Mouse (Mus musculus) forebrain, postnatal 0 days (tissue): ENCODE measurements around the gene Ttc21a. TPM values are rescaled to one million over a fixed set of nuclear protein-coding genes. Genes with fewer than 3 reads are reported as not detected.
A peak's percentile ranks its signal among the peaks of the same experiment; 100 is the strongest.

ENCODE experiments used
- ATAC-seq: fragments of 200-750 bp; cut with Nextera tagmentation; 2 replicates; pipeline ENCODE4 v1.8.0; 2017; ENCODE audit warnings: mild to moderate bottlenecking, moderate library complexity
- DNase-seq: peaks from one replicate; pipeline ENCODE4 v3.0.0-alpha.2; 2015
- H3K27ac ChIP-seq: fragments of 300-500 bp; sonication (generic); 2 replicates; pipeline ENCODE4 v1.5.1; 2014; ENCODE audit warnings: low read depth, mild to moderate bottlenecking, antibody characterized with exemption, low read length, moderate library complexity, mixed read lengths
- H3K27me3 ChIP-seq: fragments of 300-500 bp; sonication (generic); 2 replicates; pipeline ENCODE4 v1.6.1; 2014; ENCODE audit warnings: mild to moderate bottlenecking, low read length, mixed read lengths; ENCODE audit not compliant: insufficient read depth
- H3K36me3 ChIP-seq: fragments of 300-500 bp; sonication (generic); 2 replicates; pipeline ENCODE4 v1.6.1; 2014; ENCODE audit warnings: mild to moderate bottlenecking, moderate library complexity; ENCODE audit not compliant: insufficient read depth
- H3K4me1 ChIP-seq: fragments of 300-500 bp; sonication (generic); 2 replicates; pipeline ENCODE4 v1.6.1; 2014; ENCODE audit warnings: antibody characterized with exemption; ENCODE audit not compliant: insufficient read depth
- H3K4me2 ChIP-seq: fragments of 300-500 bp; sonication (generic); 2 replicates; pipeline ENCODE4 v1.6.1; 2014; ENCODE audit warnings: low read depth, mild to moderate bottlenecking, moderate library complexity
- H3K4me3 ChIP-seq: fragments of 300-500 bp; sonication (generic); 2 replicates; pipeline ENCODE4 v1.5.1; 2014; ENCODE audit warnings: low read depth, low read length, mixed read lengths
- H3K9ac ChIP-seq: fragments of 300-500 bp; sonication (generic); 2 replicates; pipeline ENCODE4 v1.6.1; 2014; ENCODE audit warnings: mild to moderate bottlenecking
- H3K9me3 ChIP-seq: fragments of 300-500 bp; sonication (generic); 2 replicates; pipeline ENCODE4 v1.6.1; 2016; ENCODE audit warnings: low read length
- CTCF ChIP-seq: sonication (generic); IDR thresholded peaks from 2 replicates; pipeline ENCODE4 v1.5.1; 2016; ENCODE audit warnings: antibody characterized with exemption, control low read depth, low read depth
- WGBS: fragments of 180-500 bp; shearing (Covaris S2); extraction: QIAGEN DNeasy Blood & Tissue Kit; methylation state at CpG from one replicate; pipeline ENCODE4 v1.1.7; 2014; 5-methylcytosine and 5-hydroxymethylcytosine counted together
- polyA plus RNA-seq: library from polyadenylated mRNA; unstranded; fragments of >200 nt; fragmentation: Nextera tagmentation; extraction: Ambion mirVana; gene quantifications from 2 replicates; pipeline ENCODE4 v1.2.1, GENCODE M21; 2015
- total RNA-seq: library from RNA; depleted of rRNA; stranded (reverse); fragments of >200 nt; gene quantifications from 2 replicates; pipeline ENCODE4 v1.2.3, GENCODE M21; 2014

Gene Ttc21a
- total and polyA plus RNA-seq, 2 experiments from 2014 or later = 0.85 to 4.3 TPM

GRCm38 (mm10) chr9:119994207-119994606 lies 56.8 kb downstream of the Ttc21a start:
- H3K9me3 ChIP-seq = no peaks in the 10 kb centered on the region
- WGBS = 79% methylated on average over 7 of the region's 7 CpGs
- H3K9ac ChIP-seq = no peak overlapping the region
- no peaks in the 10 kb centered on the region for H3K36me3 ChIP-seq
- no peaks in the 10 kb centered on the region for H3K27me3 ChIP-seq
- H3K4me2 ChIP-seq = no peak overlapping the region
- H3K4me3 ChIP-seq = no peak overlapping the region
- H3K27ac ChIP-seq = no peak overlapping the region
- no peak for TF ChIP-seq CTCF
- ATAC-seq (no peak), DNase-seq (no peak)
- H3K4me1 ChIP-seq = no peaks in the 10 kb centered on the region

DNA sequence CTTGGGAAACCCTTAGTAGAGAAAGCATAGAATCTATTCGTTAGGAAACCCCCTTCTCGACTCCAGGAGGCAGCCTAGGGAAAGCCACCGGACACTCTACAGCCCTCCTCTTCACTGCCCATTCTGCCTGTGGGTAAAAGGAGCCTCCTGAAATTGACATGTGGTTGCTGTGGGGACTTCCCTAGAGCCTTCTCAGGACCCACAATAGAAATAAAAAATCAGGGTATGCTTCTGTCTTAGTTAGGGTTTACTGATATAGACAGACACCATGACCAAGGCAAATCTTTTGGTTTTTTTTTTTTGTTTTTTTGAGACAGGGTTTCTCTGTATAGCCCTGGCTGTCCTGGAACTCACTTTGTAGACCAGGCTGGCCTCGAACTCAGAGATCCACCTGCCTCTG lies 58.7 kb downstream of the Ttc21a start:
- 84% methylated on average over 4 of the region's 4 CpGs for WGBS
- no peak for ATAC-seq

DNA sequence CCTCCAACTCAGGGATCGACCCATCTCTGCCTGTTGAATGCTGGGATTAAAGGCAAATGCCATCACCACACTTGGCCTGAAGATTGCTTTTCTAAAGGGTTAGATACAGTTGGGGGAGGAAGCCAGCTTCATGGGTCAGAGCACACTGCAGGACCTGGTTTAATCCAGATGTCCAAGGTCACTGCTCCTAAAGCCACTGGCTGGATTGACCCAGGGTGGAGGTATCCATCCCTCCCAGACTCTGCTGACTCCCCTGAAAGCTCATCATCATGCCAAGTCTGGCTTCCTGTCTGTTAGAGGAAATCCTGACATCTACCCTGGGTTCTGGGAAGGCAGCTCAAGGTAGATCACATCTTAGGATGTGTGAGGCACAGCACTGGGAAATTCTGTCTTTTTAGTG lies 61.4 kb downstream of the Ttc21a start:
- H3K4me2 ChIP-seq = no peak overlapping the region
- no peaks in the 10 kb centered on the region for H3K27me3 ChIP-seq
- DNase-seq (no peak), ATAC-seq (no peak)
- H3K27ac ChIP-seq = no peak overlapping the region
- H3K9ac ChIP-seq = no peak overlapping the region
- H3K36me3 ChIP-seq = no peaks in the 10 kb centered on the region
- H3K4me1 ChIP-seq = no peaks in the 10 kb centered on the region
- no peak overlapping the region for H3K4me3 ChIP-seq
- 82% methylated on average over 1 of the region's 1 CpGs for WGBS
- TF ChIP-seq CTCF = no peak
- H3K9me3 ChIP-seq = no peaks in the 10 kb centered on the region

More for the DNA sequence above, 58.7 kb downstream of the Ttc21a start:
- Histone ChIP-seq H3K9ac (no peak overlapping the region), H3K27me3 (no peaks in the 10 kb centered on the region), H3K36me3 (no peaks in the 10 kb centered on the region), H3K4me2 (no peak overlapping the region), H3K27ac (no peak overlapping the region), H3K4me3 (no peak overlapping the region), H3K4me1 (no peaks in the 10 kb centered on the region), H3K9me3 (no peaks in the 10 kb centered on the region)
- TF ChIP-seq CTCF = no peak
- no peak for DNase-seq

DNA sequence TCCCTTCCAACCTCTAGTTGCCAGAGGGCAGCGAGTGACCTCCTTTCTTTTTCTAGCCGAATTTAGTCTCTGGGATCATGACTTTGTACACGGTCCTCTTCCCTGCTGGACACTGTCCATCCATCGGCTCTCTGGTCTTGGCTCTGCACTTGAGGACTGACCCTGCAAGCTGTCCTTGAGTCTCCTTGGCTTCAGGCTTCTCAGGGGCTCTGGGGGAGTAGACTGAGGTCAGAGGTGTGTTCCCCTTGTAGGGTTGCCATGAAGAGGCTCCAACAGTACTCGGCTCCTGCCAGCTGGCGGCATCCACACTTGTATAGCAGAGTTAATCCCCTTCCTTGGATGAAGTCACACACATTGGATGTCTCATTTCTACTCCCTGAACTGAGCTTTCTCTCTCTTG lies 62.2 kb downstream of the Ttc21a start:
- no peak for DNase-seq
- no peaks in the 10 kb centered on the region for H3K27me3 ChIP-seq
- 0 out of 2 replicates have a peak, but pooled peaks have one; percentile 20 for ATAC-seq
- no peak overlapping the region for H3K27ac ChIP-seq
- no peaks in the 10 kb centered on the region for H3K4me1 ChIP-seq
- no peaks in the 10 kb centered on the region for H3K36me3 ChIP-seq
- no peak overlapping the region for H3K9ac ChIP-seq
- H3K9me3 ChIP-seq = no peaks in the 10 kb centered on the region
- no peak overlapping the region for H3K4me3 ChIP-seq
- 72% methylated on average over 6 of the region's 6 CpGs for WGBS
- TF ChIP-seq CTCF = no peak
- no peak overlapping the region for H3K4me2 ChIP-seq

DNA sequence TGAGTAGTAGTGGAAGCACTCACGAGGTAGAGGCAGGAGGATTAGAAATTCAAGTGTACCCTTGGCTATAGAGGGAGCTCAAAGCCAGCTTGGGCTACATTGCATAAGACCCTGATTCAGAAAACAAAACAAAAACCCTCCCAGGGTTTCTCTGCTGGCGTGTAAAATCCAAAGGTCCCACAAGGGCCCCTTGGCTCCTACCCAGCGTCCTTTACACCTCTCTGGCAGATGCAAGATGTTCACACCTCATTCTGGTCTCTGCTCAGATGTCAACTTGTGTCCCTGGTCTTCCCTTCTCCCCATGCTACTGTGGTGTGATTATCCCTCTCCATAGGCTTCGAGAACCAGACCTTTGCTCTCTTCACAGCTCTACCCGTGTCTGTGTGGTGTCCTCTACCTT lies 63.4 kb downstream of the Ttc21a start:
- 75% methylated on average over 5 of the region's 5 CpGs for WGBS

DNA sequence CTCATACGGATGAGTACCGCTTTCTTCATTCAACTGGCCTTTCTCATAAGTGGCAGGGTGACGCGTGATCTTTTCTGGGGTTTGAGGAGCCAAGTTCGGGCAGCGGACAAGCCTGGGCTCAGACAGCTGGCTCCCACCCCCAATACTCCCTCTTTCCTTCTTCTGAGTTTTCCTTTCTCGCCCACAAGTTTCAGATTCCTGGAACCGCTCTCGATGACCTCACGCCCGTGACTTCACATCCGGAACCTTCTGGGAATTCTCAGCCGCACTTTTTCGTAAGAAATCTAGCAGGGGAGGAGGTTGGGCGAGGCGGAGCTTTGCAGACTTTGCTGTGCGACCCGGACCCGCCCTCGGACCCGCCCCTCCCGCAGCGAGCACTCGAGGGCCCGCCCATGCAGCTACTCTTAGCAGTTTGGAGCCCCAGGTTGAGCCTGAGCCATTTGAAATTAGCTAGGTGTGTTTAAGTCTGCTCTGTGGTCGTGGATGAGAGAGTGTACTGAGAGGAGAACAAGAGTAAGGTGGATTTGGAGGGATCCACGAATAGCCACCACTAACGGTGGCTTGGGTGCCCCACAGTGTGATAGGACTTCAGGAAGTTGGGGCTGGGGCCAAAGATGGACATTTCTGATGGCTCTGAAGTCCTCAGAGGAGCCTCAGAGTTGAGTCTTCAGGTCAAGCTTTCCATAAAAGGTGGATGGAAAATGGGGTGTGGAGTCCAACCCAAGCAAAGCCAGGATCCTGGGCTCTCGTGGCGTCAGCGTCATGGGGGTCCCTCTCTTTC lies 64.7 kb downstream of the Ttc21a start:
- ATAC-seq (peak; percentile 66), DNase-seq (peak; percentile 58)
- Histone ChIP-seq H3K4me2 (peak overlapping the region; percentile 44), H3K9ac (peak overlapping the region; percentile 18; the same call in 1 of the 2 replicates), H3K36me3 (no peaks in the 10 kb centered on the region), H3K27me3 (no peaks in the 10 kb centered on the region), H3K9me3 (no peaks in the 10 kb centered on the region), H3K4me1 (no peaks in the 10 kb centered on the region), H3K4me3 (peak overlapping the region; percentile 27), H3K27ac (no peak overlapping the region)
- WGBS = 11% methylated on average over 31 of the region's 31 CpGs
- no peak for TF ChIP-seq CTCF

More for the DNA sequence above, 63.4 kb downstream of the Ttc21a start:
- Histone ChIP-seq H3K36me3 (no peaks in the 10 kb centered on the region), H3K4me1 (no peaks in the 10 kb centered on the region), H3K4me2 (no peak overlapping the region), H3K27me3 (no peaks in the 10 kb centered on the region), H3K9ac (no peak overlapping the region), H3K4me3 (no peak overlapping the region), H3K27ac (no peak overlapping the region), H3K9me3 (no peaks in the 10 kb centered on the region)
- DNase-seq (no peak), ATAC-seq (no peak)
- TF ChIP-seq CTCF = no peak

DNA sequence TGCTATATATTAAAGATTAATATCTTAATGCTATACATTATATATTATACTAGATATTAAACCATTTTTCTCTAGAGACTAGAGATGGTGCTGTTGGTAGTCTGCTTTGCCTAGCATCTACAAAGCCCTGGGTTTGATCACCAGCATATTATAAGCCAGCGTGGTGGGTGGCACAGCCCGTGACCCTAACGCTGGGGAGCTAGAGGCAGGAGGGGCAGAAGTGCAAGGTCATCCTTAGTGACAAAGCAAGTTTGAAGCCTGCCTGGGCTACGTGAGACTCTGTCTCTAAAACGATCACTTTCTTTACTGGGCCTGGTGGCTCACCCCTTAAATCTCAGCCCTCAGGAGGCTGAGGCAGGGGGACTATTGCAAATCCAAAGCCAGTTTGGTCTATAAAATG lies 65.5 kb downstream of the Ttc21a start:
- Histone ChIP-seq H3K36me3 (no peaks in the 10 kb centered on the region), H3K4me2 (no peak overlapping the region), H3K4me3 (no peak overlapping the region), H3K9ac (no peak overlapping the region), H3K9me3 (no peaks in the 10 kb centered on the region), H3K4me1 (no peaks in the 10 kb centered on the region), H3K27ac (no peak overlapping the region), H3K27me3 (no peaks in the 10 kb centered on the region)
- WGBS = 81% methylated on average over 5 of the region's 5 CpGs
- no peak for TF ChIP-seq CTCF
- DNase-seq = no peak
- ATAC-seq = no peak
